Mouse (Mus musculus) ES-E14 (cell line): Measurements from ENCODE around the gene Stx8.

Experiments
- CHD2 ChIP-seq: IDR thresholded peaks from 2 replicates; pipeline ENCODE4 v1.6.1; 2014; ENCODE audit warnings: mild to moderate bottlenecking, low read depth, low read length, inconsistent platforms
- ZC3H11A ChIP-seq: IDR thresholded peaks from 2 replicates; pipeline ENCODE4 v1.6.1; 2012; ENCODE audit warnings: low read depth, mild to moderate bottlenecking, inconsistent platforms, low read length, borderline replicate concordance
- ZNF384 ChIP-seq: IDR thresholded peaks from 2 replicates; pipeline ENCODE4 v1.6.1; 2012; ENCODE audit warnings: low read depth, low read length, inconsistent platforms

DNA sequence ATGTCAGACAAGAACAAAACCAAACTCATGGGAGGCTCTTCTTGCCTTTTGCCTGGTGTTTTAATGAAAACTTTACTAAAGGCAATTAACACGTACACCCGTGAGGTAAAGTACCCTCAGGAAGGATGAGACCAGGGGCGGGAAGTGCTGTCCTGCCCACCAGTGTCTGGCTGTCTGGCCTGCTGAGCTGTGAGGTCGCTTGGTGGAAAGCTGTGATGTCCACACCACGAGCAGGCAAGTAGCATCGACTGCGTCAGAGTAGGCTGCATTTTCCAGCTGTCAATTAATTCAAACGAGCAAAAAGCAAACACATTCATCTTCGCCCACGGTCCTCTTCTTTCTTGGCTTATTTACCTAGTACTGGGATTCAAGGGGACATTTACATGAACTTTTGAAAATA is 232.7 kb downstream of the Stx8 start:
- no peak for TF ChIP-seq ZC3H11A
- no peak for TF ChIP-seq ZNF384
- TF ChIP-seq CHD2 = no peak
